Mouse (Mus musculus) intestine, postnatal 0 days (tissue): ENCODE data around the gene Kin. TPM values are rescaled to one million over a fixed set of nuclear protein-coding genes. Genes with fewer than 3 reads are reported as not detected.

ENCODE experiments used
- ATAC-seq: fragments of 200-750 bp; cut with Nextera tagmentation; 2 replicates; pipeline ENCODE4 v1.8.0; 2017; ENCODE audit warnings: mild to moderate bottlenecking, moderate TSS enrichment, moderate library complexity
- H3K27ac ChIP-seq: fragments of 300-500 bp; sonication (generic); 2 replicates; pipeline ENCODE4 v1.5.1; 2014; ENCODE audit warnings: mild to moderate bottlenecking, low read depth, low read length, moderate library complexity
- H3K27me3 ChIP-seq: fragments of 300-500 bp; sonication (generic); replicated peaks from 2 replicates; pipeline ENCODE4 v1.6.1; 2014; ENCODE audit warnings: low read length, mixed read lengths; ENCODE audit not compliant: control insufficient read depth, insufficient read depth
- H3K36me3 ChIP-seq: fragments of 300-500 bp; sonication (generic); 2 replicates; pipeline ENCODE4 v1.6.1; 2014; ENCODE audit warnings: mild to moderate bottlenecking, moderate library complexity; ENCODE audit not compliant: control insufficient read depth, insufficient read depth
- H3K4me1 ChIP-seq: fragments of 300-500 bp; sonication (generic); replicated peaks from 2 replicates; pipeline ENCODE4 v1.6.1; 2014; ENCODE audit warnings: antibody characterized with exemption, low read length, mixed read lengths; ENCODE audit not compliant: control insufficient read depth, insufficient read depth
- H3K4me2 ChIP-seq: fragments of 300-500 bp; sonication (generic); replicated peaks from 2 replicates; pipeline ENCODE4 v1.6.1; 2014; ENCODE audit warnings: low read depth, mild to moderate bottlenecking, moderate library complexity
- H3K4me3 ChIP-seq: fragments of 300-500 bp; sonication (generic); 2 replicates; pipeline ENCODE4 v1.5.1; 2014; ENCODE audit warnings: low read depth, low read length
- H3K9ac ChIP-seq: fragments of 300-500 bp; sonication (generic); 2 replicates; pipeline ENCODE4 v1.6.1; 2014; ENCODE audit warnings: mild to moderate bottlenecking, low read depth, low read length
- H3K9me3 ChIP-seq: fragments of 300-500 bp; sonication (generic); 2 replicates; pipeline ENCODE4 v1.6.1; 2016; ENCODE audit warnings: mixed run types; ENCODE audit not compliant: control insufficient read depth
- CTCF ChIP-seq: sonication (generic); IDR thresholded peaks from 2 replicates; pipeline ENCODE4 v1.5.1; 2016; ENCODE audit warnings: low read depth, mild to moderate bottlenecking, control low read depth, antibody characterized with exemption, moderate library complexity
- WGBS: fragments of 180-500 bp; shearing (Covaris S2); extraction: QIAGEN DNeasy Blood & Tissue Kit; methylation state at CpG from one replicate; pipeline ENCODE4 v1.1.7; 2014; 5-methylcytosine and 5-hydroxymethylcytosine counted together
- polyA plus RNA-seq: library from polyadenylated mRNA; unstranded; fragments of >200 nt; fragmentation: Nextera tagmentation; extraction: Ambion mirVana; gene quantifications from 2 replicates; pipeline ENCODE4 v1.2.1, GENCODE M21; 2015

Kin gene
- polyA plus RNA-seq, 1 experiment from 2014 or later = 18.3 TPM

DNA sequence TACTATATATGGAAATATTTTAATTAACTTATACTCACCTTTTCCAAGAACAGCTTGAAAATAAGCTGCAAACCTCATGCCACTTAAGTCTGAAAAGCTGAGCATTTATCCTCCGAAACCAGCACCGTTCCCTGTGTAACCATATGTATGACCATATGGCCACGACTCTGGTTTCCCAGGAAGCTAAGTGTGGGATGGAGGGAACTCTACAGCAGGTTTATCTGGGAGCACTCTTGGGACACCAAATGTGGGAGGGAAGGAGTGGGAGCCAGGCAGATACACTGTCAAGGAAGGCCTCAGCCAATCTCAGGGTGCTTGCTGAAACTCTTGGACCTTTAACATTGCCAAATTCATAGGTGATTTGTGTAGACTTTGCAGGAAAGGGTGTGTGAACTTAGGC, 29.5 kb upstream of the Kin start:
- Histone ChIP-seq H3K9me3 (no peaks in the 10 kb centered on the region), H3K4me1 (no peaks in the 10 kb centered on the region), H3K4me2 (no peak overlapping the region), H3K4me3 (no peak overlapping the region), H3K9ac (no peak overlapping the region), H3K36me3 (peaks cover 17% of the 10 kb centered on the region), H3K27me3 (no peaks in the 10 kb centered on the region), H3K27ac (no peak overlapping the region)
- ATAC-seq = no peak
- 88% methylated on average over 3 of the region's 3 CpGs for WGBS
- TF ChIP-seq CTCF = no peak

DNA sequence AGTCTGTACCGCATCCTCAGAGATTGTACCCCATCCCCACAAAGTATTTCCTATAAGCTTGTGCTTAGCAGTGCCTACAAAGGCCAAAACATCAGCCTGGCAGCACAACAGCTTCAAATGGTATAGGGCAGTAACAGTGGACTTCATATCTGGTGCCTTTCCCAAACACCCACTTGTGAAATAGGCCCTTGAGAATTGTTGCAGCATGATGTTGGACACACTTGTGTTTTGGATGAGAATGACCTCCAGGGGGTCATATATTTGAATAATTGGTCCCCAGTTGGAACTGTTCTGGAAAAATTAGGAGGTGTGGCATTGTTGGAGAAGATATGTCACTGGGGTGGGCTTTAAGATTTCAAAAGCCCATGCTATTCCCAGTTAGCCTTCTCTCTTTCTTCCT, 28.4 kb upstream of the Kin start:
- Histone ChIP-seq H3K4me2 (no peak overlapping the region), H3K36me3 (peaks cover 25% of the 10 kb centered on the region), H3K9me3 (no peaks in the 10 kb centered on the region), H3K4me1 (no peaks in the 10 kb centered on the region), H3K27ac (no peak overlapping the region), H3K9ac (no peak overlapping the region), H3K27me3 (no peaks in the 10 kb centered on the region), H3K4me3 (no peak overlapping the region)
- no peak for TF ChIP-seq CTCF
- WGBS = 100% methylated on average over 1 of the region's 1 CpGs
- ATAC-seq = no peak

GRCm38 (mm10) chr2:10058836-10059235, 21.6 kb upstream of the Kin start:
- no peaks in the 10 kb centered on the region for H3K4me1 ChIP-seq
- no peak for TF ChIP-seq CTCF
- WGBS = 68% methylated on average over 5 of the region's 5 CpGs
- no peak overlapping the region for H3K9ac ChIP-seq
- ATAC-seq = no peak
- H3K4me3 ChIP-seq = no peak overlapping the region
- H3K9me3 ChIP-seq = no peaks in the 10 kb centered on the region
- peaks cover 88% of the 10 kb centered on the region for H3K36me3 ChIP-seq
- H3K4me2 ChIP-seq = no peak overlapping the region
- H3K27me3 ChIP-seq = no peaks in the 10 kb centered on the region
- H3K27ac ChIP-seq = no peak overlapping the region

DNA sequence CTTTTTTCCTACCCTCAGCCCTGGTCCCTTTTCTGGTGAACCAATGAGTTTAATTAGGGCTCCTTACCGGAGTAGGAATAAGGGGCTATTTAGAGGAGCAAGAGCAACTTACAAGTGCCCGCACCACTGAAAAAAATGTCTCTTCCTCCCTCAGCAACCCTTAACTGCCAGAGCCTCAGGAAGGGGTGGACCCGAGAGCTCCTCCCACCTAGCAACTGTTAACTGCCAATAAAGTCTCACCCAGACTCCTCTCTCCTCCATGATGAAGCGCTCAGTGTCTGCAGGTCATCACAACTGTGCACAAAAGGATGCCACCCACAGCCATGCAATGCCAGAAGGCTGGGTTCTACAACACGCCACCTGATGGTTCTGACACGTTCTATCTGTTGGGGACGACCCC, 8.6 kb upstream of the Kin start:
- Histone ChIP-seq H3K27ac (no peak overlapping the region), H3K27me3 (no peaks in the 10 kb centered on the region), H3K4me3 (no peak overlapping the region), H3K4me2 (no peak overlapping the region), H3K4me1 (0 out of 2 replicates have a peak, but pooled peaks cover 5% of the 10 kb centered on the region), H3K36me3 (peaks cover 24% of the 10 kb centered on the region), H3K9ac (no peak overlapping the region), H3K9me3 (no peaks in the 10 kb centered on the region)
- WGBS = 79% methylated on average over 7 of the region's 7 CpGs
- no peak for TF ChIP-seq CTCF
- no peak for ATAC-seq

GRCm38 (mm10) chr2:10074470-10074869, 5.9 kb upstream of the Kin start:
- no peak for TF ChIP-seq CTCF
- WGBS = 43% methylated on average over 7 of the region's 7 CpGs
- Histone ChIP-seq H3K4me2 (peak overlapping the region; percentile 44; the same call in 1 of the 2 replicates), H3K9me3 (no peaks in the 10 kb centered on the region), H3K4me3 (no peak overlapping the region), H3K9ac (0 out of 2 replicates have a peak overlapping the region, but pooled peaks have one; percentile 11), H3K36me3 (0 out of 2 replicates have a peak, but pooled peaks cover 7% of the 10 kb centered on the region), H3K4me1 (0 out of 2 replicates have a peak, but pooled peaks cover 8% of the 10 kb centered on the region), H3K27me3 (no peaks in the 10 kb centered on the region), H3K27ac (peak overlapping the region; percentile 50)
- peak; percentile 36 for ATAC-seq

GRCm38 (mm10) chr2:10076675-10077074, 3.7 kb upstream of the Kin start:
- Histone ChIP-seq H3K4me1 (peaks cover 12% of the 10 kb centered on the region; the same call in 1 of the 2 replicates), H3K27me3 (no peaks in the 10 kb centered on the region), H3K9ac (no peak overlapping the region), H3K4me3 (no peak overlapping the region), H3K9me3 (no peaks in the 10 kb centered on the region), H3K4me2 (no peak overlapping the region), H3K27ac (no peak overlapping the region), H3K36me3 (0 out of 2 replicates have a peak, but pooled peaks cover 5% of the 10 kb centered on the region)
- 47% methylated on average over 8 of the region's 8 CpGs for WGBS
- ATAC-seq = no peak
- TF ChIP-seq CTCF = no peak
